Mouse (Mus musculus): ENCODE results near the gene Il23a. TPM values are rescaled to one million over a fixed set of nuclear protein-coding genes. Genes with fewer than 3 reads are reported as not detected.

The Il23a gene
- 0.23 TPM in 1 of 2 replicates, not detected in the other for polyA plus RNA-seq (2012; ENCODE audit: low replicate concordance)

DNA sequence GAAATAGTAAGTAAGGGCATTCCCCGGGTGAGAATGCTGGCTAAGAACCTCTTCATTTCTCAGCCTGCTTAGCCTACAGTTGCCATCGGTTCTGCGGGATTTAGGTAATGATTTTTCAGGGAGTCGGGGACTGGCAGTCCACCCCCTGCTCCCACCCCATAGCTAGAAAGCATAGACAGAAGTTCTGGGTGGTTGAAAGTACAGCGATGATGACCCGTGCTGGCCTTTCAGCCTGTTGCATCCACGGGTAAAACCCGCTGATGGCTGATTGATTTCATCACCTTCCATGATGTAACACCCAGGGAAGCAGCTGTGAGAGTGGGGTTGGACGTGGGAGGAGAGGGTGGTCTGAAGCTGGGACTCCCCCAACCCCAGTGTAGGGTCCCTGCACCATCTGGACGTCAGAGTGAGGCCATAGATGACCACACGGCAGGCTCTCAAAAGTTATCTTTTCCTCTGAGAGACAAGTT is at the start of gene Il23a:
Gene Il23a (minus strand): TSS at position 51 of the 470 bp plus-strand sequence.

DNA sequence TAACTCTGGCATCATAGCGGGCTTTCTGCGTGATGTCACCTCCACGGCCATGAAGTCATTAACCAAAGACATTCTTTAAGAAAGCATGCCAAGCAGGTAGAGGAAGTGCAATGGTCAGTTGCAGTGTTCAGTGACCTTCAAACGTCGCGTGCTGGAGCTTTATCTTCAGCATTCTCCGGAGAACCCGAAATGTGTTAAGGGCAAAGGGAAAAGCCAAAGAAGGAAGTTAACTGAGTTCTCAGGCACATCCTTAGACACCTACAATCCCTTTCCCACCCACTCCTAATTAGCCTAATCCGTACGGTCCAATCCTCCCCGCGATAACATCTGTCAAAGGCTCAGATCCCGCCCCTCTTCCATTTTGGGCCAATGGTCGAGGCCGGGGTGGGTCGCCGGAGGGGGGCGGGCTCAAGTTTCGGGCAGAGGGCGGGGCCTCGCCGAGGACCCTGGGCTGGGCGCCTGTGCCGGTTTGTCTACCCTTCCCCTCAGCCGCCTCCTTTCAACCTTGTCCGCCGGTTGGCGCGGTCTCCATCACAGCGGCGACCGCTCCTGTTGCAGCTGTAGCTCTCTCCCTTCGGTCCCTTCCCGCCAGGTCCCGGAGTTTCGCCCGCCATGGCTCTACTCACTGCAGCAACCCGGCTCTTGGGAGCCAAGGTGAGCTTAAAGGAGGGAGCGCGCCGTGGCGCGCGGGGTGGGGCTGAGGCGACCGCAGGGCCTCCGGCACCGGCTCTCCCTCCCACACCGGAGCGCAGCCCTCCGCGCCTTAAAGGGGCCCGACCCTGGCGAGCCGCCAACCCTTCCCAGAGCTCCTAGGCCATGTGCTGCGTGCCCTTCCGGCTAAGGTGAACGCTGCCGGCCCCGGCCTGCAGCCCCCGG is 39.0 kb upstream of the Il23a start, which contains the start of gene Cs:
Gene Cs (plus strand): TSS at position 429 of the 876 bp plus-strand sequence.

GRCm38 (mm10) chr10:128322141-128323108 is 23.9 kb upstream of the Il23a start, which contains the start of gene Cnpy2:
Gene Cnpy2, plus strand, starts transcription at chr10:128322459.

DNA sequence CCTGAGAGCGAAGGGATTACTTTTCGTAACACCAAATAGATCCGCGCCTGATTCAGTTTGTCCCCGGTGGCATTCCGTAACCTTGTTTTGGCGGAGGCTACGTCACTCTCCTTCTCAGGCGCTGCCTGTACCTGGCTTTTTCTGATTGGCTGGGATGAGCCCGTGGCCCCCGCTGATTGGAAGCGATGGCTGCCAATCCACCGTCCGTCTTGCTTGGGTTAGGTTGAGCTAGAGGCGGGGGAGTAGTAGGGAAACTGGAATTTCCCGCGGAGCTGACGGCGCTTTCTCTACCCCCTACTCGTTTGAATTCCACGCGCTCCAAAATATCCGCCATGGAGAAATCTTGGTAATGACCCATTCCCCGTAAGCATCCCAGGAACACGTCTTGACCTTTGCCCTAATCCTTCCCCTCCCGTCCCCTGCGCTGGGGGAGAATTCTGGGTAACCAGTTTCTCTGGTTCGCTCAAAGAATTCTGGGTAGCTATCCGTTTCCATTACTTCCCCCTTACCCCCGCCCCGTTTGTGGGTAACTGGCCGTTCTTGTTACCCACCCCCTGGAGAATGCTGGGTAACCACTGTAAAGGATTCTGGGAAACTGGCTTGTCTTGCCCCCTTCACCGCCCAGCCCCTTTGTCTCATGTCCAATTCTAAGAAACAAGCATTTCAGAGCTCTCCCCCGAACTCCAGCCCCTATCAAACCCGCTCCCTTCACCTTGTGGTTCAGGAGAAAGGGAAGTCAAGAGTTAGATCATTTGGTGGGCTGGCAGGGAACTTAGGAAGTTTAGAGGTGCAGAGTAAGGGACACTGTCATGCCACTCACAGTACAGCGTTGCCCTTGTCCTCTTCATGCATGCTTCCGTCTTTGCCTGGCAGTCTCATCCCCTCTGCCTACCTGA is 4.8 kb upstream of the Il23a start, which contains the start of gene Pan2:
Gene Pan2 (plus strand): TSS at position 210 of the 896 bp plus-strand sequence.

GRCm38 (mm10) chr10:128270287-128270841 is 28.2 kb downstream of the Il23a start, which contains the start of gene Stat2:
Gene Stat2, plus strand, starts transcription at chr10:128270559.

DNA sequence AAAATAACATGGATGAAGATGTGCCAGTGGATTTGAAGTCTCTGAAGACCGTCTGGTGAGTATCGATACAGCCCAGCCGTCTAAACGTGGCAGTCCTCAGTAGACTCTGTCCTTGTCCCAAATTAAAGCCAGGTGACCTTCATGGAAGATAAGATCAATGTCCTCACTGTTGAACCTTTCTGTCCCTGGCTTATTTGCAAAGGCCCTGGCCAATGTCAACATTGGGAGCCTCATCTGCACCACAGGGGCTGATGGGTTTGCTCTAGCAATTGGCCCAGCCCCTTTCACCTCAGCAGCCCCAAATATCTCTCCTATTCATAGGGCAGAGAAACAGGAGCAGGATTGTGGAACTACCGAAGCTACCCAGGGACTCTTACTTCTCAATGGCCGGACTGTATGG is 30.2 kb downstream of the Il23a start, which contains the start of gene Apof:
Gene Apof (plus strand): TSS at position 301 of the 400 bp plus-strand sequence.

GRCm38 (mm10) chr10:128253677-128254255 is 44.8 kb downstream of the Il23a start, which contains the start of gene Apon:
Gene Apon, plus strand, starts transcription at chr10:128254096.

Other genes starting within 250 kb of the Il23a start
- 75.1 and 109 TPM in 2 replicates for gene Ptges3, start 239.8 kb downstream of the Il23a start, polyA plus RNA-seq (2012; ENCODE audit: low replicate concordance)
- gene Atp5b, start 215.5 kb downstream of the Il23a start, polyA plus RNA-seq (2012; ENCODE audit: low replicate concordance): 514 and 876 TPM in 2 replicates
- 32.1 and 58.1 TPM in 2 replicates for gene Baz2a, start 207.2 kb downstream of the Il23a start, polyA plus RNA-seq (2012; ENCODE audit: low replicate concordance)
- gene Rbms2, start 118.5 kb downstream of the Il23a start, polyA plus RNA-seq (2012; ENCODE audit: low replicate concordance): 12.2 and 13.2 TPM in 2 replicates
- gene Gls2, start 104.3 kb downstream of the Il23a start, polyA plus RNA-seq (2012; ENCODE audit: low replicate concordance): 0.91 TPM in 1 of 2 replicates, not detected in the other
- 0.61 and 2.6 TPM in 2 replicates for gene Spryd4, start 86.9 kb downstream of the Il23a start, polyA plus RNA-seq (2012; ENCODE audit: low replicate concordance)
- 0.17 TPM in 1 of 2 replicates, not detected in the other for gene Mip, start 72.9 kb downstream of the Il23a start, polyA plus RNA-seq (2012; ENCODE audit: low replicate concordance)
- 8.5 and 11.9 TPM in 2 replicates for gene Timeless, start 66.7 kb downstream of the Il23a start, polyA plus RNA-seq (2012; ENCODE audit: low replicate concordance)
- gene Apon, start 44.7 kb downstream of the Il23a start, polyA plus RNA-seq (2012; ENCODE audit: low replicate concordance): 0.08 TPM in 1 of 2 replicates, not detected in the other
- 0.21 TPM in 1 of 2 replicates, not detected in the other for gene Apof, start 30.1 kb downstream of the Il23a start, polyA plus RNA-seq (2012; ENCODE audit: low replicate concordance)
- gene Stat2, start 28.2 kb downstream of the Il23a start, polyA plus RNA-seq (2012; ENCODE audit: low replicate concordance): 38.6 and 62.2 TPM in 2 replicates
- 4.9 and 7.2 TPM in 2 replicates for gene Pan2, start 4.6 kb upstream of the Il23a start, polyA plus RNA-seq (2012; ENCODE audit: low replicate concordance)
- 29.2 and 43.5 TPM in 2 replicates for gene Cnpy2, start 23.7 kb upstream of the Il23a start, polyA plus RNA-seq (2012; ENCODE audit: low replicate concordance)
- 9.9 and 31.8 TPM in 2 replicates for gene Cs, start 39.0 kb upstream of the Il23a start, polyA plus RNA-seq (2012; ENCODE audit: low replicate concordance)
- 10.2 and 25.7 TPM in 2 replicates for gene Coq10a, start 70.2 kb upstream of the Il23a start, polyA plus RNA-seq (2012; ENCODE audit: low replicate concordance)
- gene Ankrd52, start 78.4 kb upstream of the Il23a start, polyA plus RNA-seq (2012; ENCODE audit: low replicate concordance): 59.6 and 62.0 TPM in 2 replicates
- not detected in 2 replicates for gene Slc39a5, start 102.5 kb upstream of the Il23a start, polyA plus RNA-seq (2012; ENCODE audit: low replicate concordance)
- gene Nabp2, start 112.7 kb upstream of the Il23a start, polyA plus RNA-seq (2012; ENCODE audit: low replicate concordance): 115 and 117 TPM in 2 replicates
- gene Rnf41, start 112.9 kb upstream of the Il23a start, polyA plus RNA-seq (2012; ENCODE audit: low replicate concordance): 20.2 and 20.7 TPM in 2 replicates
- gene Smarcc2, start 160.5 kb upstream of the Il23a start, polyA plus RNA-seq (2012; ENCODE audit: low replicate concordance): 167 and 293 TPM in 2 replicates
- gene Myl6, start 195.4 kb upstream of the Il23a start, polyA plus RNA-seq (2012; ENCODE audit: low replicate concordance): 68.9 and 549 TPM in 2 replicates
- gene Myl6b, start 199.9 kb upstream of the Il23a start, polyA plus RNA-seq (2012; ENCODE audit: low replicate concordance): 2.2 TPM in 2 replicates
- gene Esyt1, start 227.1 kb upstream of the Il23a start, polyA plus RNA-seq (2012; ENCODE audit: low replicate concordance): 177 and 239 TPM in 2 replicates
- 29.8 and 36.6 TPM in 2 replicates for gene Zc3h10, start 249.0 kb upstream of the Il23a start, polyA plus RNA-seq (2012; ENCODE audit: low replicate concordance)

Measured in hematopoietic multipotent progenitor cell, adult 10-12 weeks (in vitro differentiated cells).